Mouse (Mus musculus): ENCODE data around the gene Cdx4.

Gene Cdx4

GRCm38 (mm10) chrX:103321146-103321545 is at the start of gene Cdx4:
TSS of gene Cdx4 (plus strand) at chrX:103321398.
- DNase-seq (ENCODE audit: low read depth): no peak

- DNase-seq (ENCODE audit: low read depth): peak; percentile 44
Observed at GRCm38 (mm10) chrX:103274325-103274724, 46.9 kb upstream of the Cdx4 start.

- DNase-seq (ENCODE audit: low read depth): no peak
Observed at GRCm38 (mm10) chrX:103286899-103287722, 34.1 kb upstream of the Cdx4 start.

GRCm38 (mm10) chrX:103287846-103288377 is 33.3 kb upstream of the Cdx4 start:
- DNase-seq (ENCODE audit: low read depth): no peak

- no peak for DNase-seq (ENCODE audit: low read depth)
Observed at GRCm38 (mm10) chrX:103288485-103289330, 32.5 kb upstream of the Cdx4 start.

GRCm38 (mm10) chrX:103298937-103299336 is 22.3 kb upstream of the Cdx4 start:
- peak; percentile 57 for DNase-seq (ENCODE audit: low read depth)

- DNase-seq (ENCODE audit: low read depth): no peak
Observed at GRCm38 (mm10) chrX:103308262-103308661, 12.9 kb upstream of the Cdx4 start.

GRCm38 (mm10) chrX:103311723-103312122 is 9.5 kb upstream of the Cdx4 start:
- DNase-seq (ENCODE audit: low read depth): no peak

- DNase-seq (ENCODE audit: low read depth): no peak
Observed at GRCm38 (mm10) chrX:103314146-103314545, 7.1 kb upstream of the Cdx4 start.

- DNase-seq (ENCODE audit: low read depth): no peak
Observed at GRCm38 (mm10) chrX:103325900-103326299, 4.7 kb downstream of the Cdx4 start.

- no peak for DNase-seq (ENCODE audit: low read depth)
Observed at GRCm38 (mm10) chrX:103329386-103329785, 8.2 kb downstream of the Cdx4 start.

GRCm38 (mm10) chrX:103331125-103331858 is 10.1 kb downstream of the Cdx4 start:
- DNase-seq (ENCODE audit: low read depth): peak; percentile 28

- no peak for DNase-seq (ENCODE audit: low read depth)
Observed at GRCm38 (mm10) chrX:103341369-103342113, 20.3 kb downstream of the Cdx4 start.

- DNase-seq (ENCODE audit: low read depth): no peak
Observed at GRCm38 (mm10) chrX:103355784-103356183, 34.6 kb downstream of the Cdx4 start.

- peak; percentile 81 for DNase-seq (ENCODE audit: low read depth)
Observed at GRCm38 (mm10) chrX:103356287-103356686, 35.1 kb downstream of the Cdx4 start, which contains the start of gene Chic1. TSS of gene Chic1 (plus strand) at chrX:103356476.

GRCm38 (mm10) chrX:103356761-103357236 is 35.6 kb downstream of the Cdx4 start:
- DNase-seq (ENCODE audit: low read depth): peak; percentile 19

- DNase-seq (ENCODE audit: low read depth): peak; percentile 77
Observed at GRCm38 (mm10) chrX:103366201-103366600, 45.0 kb downstream of the Cdx4 start.

- no peak for DNase-seq (ENCODE audit: low read depth)
Observed at GRCm38 (mm10) chrX:103368650-103369049, 47.5 kb downstream of the Cdx4 start.

GRCm38 (mm10) chrX:103371221-103371620 is 50.0 kb downstream of the Cdx4 start:
- peak; percentile 62 for DNase-seq (ENCODE audit: low read depth)

- DNase-seq (ENCODE audit: low read depth): peak; percentile 60
Observed at GRCm38 (mm10) chrX:103371627-103372026, 50.4 kb downstream of the Cdx4 start.

GRCm38 (mm10) chrX:103374250-103374649 is 53.1 kb downstream of the Cdx4 start:
- DNase-seq (ENCODE audit: low read depth): peak; percentile 55
